Mouse (Mus musculus) bone marrow, adult 2 months (tissue): ENCODE results near the gene Tmtc2.

Experiments
- CTCF ChIP-seq: fragments of 200-500 bp; IDR thresholded peaks from 2 replicates; pipeline ENCODE4 v1.5.1; 2011; ENCODE audit warnings: low read length, control low read depth; ENCODE audit not compliant: control insufficient read depth, insufficient read depth
- POLR2A ChIP-seq: fragments of 200-500 bp; IDR thresholded peaks from 2 replicates; pipeline ENCODE4 v1.6.1; 2011; ENCODE audit warnings: low read depth, mild to moderate bottlenecking, control low read depth, low read length, borderline replicate concordance; ENCODE audit not compliant: control insufficient read depth

- TF ChIP-seq POLR2A (no peak), CTCF (no peak)
Observed at GRCm38 (mm10) chr10:105144382-105144781, 429.9 kb downstream of the Tmtc2 start.
